Mouse (Mus musculus) kidney, embryonic 14.5 days (tissue): Measurements from ENCODE around the gene Naa38. TPM values are rescaled to one million over a fixed set of nuclear protein-coding genes. Genes with fewer than 3 reads are reported as not detected.

Experiments
- ATAC-seq: fragments of 200-750 bp; cut with Nextera tagmentation; 2 replicates; pipeline ENCODE4 v1.8.0; 2017; ENCODE audit warnings: moderate number of reproducible peaks, mild to moderate bottlenecking, moderate TSS enrichment, moderate library complexity; ENCODE audit not compliant: low FRiP score, low TSS enrichment
- H3K27ac ChIP-seq: fragments of 300-500 bp; sonication (generic); 2 replicates; pipeline ENCODE4 v1.5.1; 2014; ENCODE audit warnings: low read depth, mild to moderate bottlenecking, low read length, moderate library complexity, mixed read lengths
- H3K27me3 ChIP-seq: fragments of 300-500 bp; sonication (generic); 2 replicates; pipeline ENCODE4 v1.6.1; 2014; ENCODE audit warnings: mild to moderate bottlenecking, low read length; ENCODE audit not compliant: control insufficient read depth, insufficient read depth
- H3K36me3 ChIP-seq: fragments of 300-500 bp; sonication (generic); 2 replicates; pipeline ENCODE4 v1.6.1; 2014; ENCODE audit warnings: low read length, mixed read lengths; ENCODE audit not compliant: control insufficient read depth, insufficient read depth
- H3K4me1 ChIP-seq: fragments of 300-500 bp; sonication (generic); 2 replicates; pipeline ENCODE4 v1.6.1; 2014; ENCODE audit warnings: low read length, mixed read lengths; ENCODE audit not compliant: control insufficient read depth, insufficient read depth
- H3K4me2 ChIP-seq: fragments of 300-500 bp; sonication (generic); replicated peaks from 2 replicates; pipeline ENCODE4 v1.6.1; 2014; ENCODE audit warnings: low read depth, mild to moderate bottlenecking, low read length
- H3K4me3 ChIP-seq: fragments of 300-500 bp; sonication (generic); 2 replicates; pipeline ENCODE4 v1.5.1; 2014; ENCODE audit warnings: mild to moderate bottlenecking, low read length
- H3K9ac ChIP-seq: fragments of 300-500 bp; sonication (generic); 2 replicates; pipeline ENCODE4 v1.6.1; 2014; ENCODE audit warnings: low read depth, mild to moderate bottlenecking, low read length, moderate library complexity
- H3K9me3 ChIP-seq: fragments of 300-500 bp; sonication (generic); 2 replicates; pipeline ENCODE4 v1.6.1; 2016; ENCODE audit warnings: low read length; ENCODE audit not compliant: control insufficient read depth
- WGBS: fragments of 180-500 bp; shearing (Covaris S2); extraction: QIAGEN DNeasy Blood & Tissue Kit; methylation state at CpG from one replicate; pipeline ENCODE4 v1.1.7; 2014; 5-methylcytosine and 5-hydroxymethylcytosine counted together
- polyA plus RNA-seq: library from polyadenylated mRNA; unstranded; fragments of >200 nt; fragmentation: Nextera tagmentation; extraction: Ambion mirVana; gene quantifications from 2 replicates; pipeline ENCODE4 v1.2.1, GENCODE M21; 2014

Gene Naa38
- polyA plus RNA-seq, 1 experiment from 2014 or later, result 172 TPM

DNA sequence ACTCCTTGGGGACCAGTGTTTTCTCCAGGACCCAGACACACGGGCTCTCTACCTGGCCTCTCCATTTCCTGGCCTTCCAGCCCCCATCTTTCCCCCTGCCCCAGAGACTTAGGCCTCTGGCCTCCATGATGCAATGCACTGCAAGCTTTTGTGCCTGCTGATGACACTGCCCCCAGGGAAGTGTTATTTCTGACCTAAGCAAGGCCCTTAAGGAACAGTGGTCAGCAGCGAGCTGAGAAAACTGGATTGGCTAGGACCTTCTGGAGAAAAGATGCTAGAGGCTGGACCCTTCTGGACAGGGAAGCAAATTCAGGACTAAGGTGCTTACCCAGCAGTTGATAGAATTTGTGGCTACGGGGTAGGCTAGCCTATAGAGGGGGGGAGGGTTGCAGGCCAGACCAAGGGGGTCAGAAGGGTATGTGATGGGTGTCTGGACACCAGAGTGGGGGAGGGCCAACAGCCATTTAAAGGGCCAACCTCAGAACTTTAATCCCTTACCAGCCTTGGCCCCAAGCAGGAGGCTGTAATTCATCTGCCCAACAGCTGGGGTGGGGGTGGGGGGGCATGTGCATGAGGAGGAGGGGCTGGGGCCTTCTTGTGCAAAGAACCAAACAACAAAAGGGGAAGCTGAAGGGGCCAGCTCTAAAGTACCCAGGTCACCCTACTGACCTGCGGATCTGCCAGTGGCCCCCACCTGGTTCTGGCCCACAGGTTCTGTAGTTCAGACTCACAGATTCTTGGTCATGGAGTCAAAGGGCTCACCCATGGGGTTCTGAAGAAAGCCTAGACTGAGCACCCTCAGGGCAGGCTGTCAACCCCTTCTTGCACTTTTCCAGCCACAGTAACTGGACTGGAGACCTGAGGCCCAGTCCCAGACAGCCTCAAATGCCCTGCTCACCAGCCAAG lies 19.4 kb downstream of the Naa38 start:
- H3K9me3 ChIP-seq, result no peaks in the 10 kb centered on the region
- H3K27ac ChIP-seq, result peak overlapping the region; percentile 95
- WGBS, result 5% methylated on average over 4 of the region's 4 CpGs
- H3K36me3 ChIP-seq, result peaks cover 14% of the 10 kb centered on the region
- H3K4me1 ChIP-seq, result peaks cover 52% of the 10 kb centered on the region
- H3K9ac ChIP-seq, result peak overlapping the region; percentile 69
- ATAC-seq, result no peak
- peak overlapping the region; percentile 84 for H3K4me3 ChIP-seq
- no peaks in the 10 kb centered on the region for H3K27me3 ChIP-seq
- H3K4me2 ChIP-seq, result peak overlapping the region; percentile 95

GRCm38 (mm10) chr11:69415327-69415667 lies 20.0 kb downstream of the Naa38 start:
- Histone ChIP-seq H3K4me3 (peak overlapping the region; percentile 84), H3K9me3 (no peaks in the 10 kb centered on the region), H3K27me3 (no peaks in the 10 kb centered on the region), H3K27ac (peak overlapping the region; percentile 95), H3K36me3 (peaks cover 14% of the 10 kb centered on the region), H3K4me1 (peaks cover 58% of the 10 kb centered on the region), H3K4me2 (peak overlapping the region; percentile 95), H3K9ac (peak overlapping the region; percentile 69)
- ATAC-seq, result no peak
- WGBS, result 0% methylated on average over 3 of the region's 3 CpGs

DNA sequence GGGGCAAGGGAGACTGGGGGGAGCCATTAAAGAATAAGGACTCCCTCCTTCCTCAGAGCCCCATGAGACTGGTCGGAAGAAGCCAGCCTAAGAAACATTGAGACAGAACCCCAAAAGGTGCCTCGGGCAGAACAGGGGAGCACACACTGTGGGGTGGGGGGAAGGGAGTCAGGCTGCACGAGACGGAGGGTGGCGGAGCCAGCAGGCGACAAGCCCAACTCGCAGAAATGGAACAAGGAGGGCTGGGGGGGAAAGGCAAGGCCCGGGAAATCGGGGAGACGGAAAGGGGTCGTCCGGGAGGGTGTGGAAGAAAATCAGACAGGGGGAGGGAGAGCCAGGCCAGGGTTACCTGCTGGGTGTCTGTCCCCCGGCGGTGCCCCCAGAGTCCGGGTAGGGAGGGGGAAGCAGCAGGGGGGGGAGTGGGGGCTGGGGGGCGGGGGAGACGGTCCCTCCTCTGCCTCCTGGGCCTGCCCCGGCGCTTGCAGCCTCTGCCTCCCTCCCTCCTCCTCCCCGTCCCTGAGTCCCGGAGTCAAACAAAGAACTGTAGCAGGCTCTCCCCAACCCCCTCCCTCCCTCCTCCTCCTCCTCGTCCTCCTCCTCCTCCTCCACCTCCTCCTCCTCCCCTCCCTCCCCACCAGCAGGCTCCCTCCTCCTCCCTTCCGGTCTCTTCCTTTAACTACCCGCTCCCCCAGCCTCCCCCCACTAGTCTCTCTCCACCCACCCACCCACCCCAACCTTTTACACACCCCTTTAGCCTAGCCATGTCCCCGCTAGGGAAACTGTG lies 20.6 kb downstream of the Naa38 start:
- Histone ChIP-seq H3K9ac (peak overlapping the region; percentile 69), H3K27me3 (peaks cover 3% of the 10 kb centered on the region; the same call in 1 of the 2 replicates), H3K4me1 (peaks cover 63% of the 10 kb centered on the region), H3K4me2 (peak overlapping the region; percentile 95), H3K9me3 (no peaks in the 10 kb centered on the region), H3K36me3 (peaks cover 14% of the 10 kb centered on the region), H3K4me3 (peak overlapping the region; percentile 84), H3K27ac (peak overlapping the region; percentile 96)
- 0 out of 2 replicates have a peak, but pooled peaks have one; percentile 14 for ATAC-seq
- under 1% methylated on average over 19 of the region's 25 CpGs for WGBS

DNA sequence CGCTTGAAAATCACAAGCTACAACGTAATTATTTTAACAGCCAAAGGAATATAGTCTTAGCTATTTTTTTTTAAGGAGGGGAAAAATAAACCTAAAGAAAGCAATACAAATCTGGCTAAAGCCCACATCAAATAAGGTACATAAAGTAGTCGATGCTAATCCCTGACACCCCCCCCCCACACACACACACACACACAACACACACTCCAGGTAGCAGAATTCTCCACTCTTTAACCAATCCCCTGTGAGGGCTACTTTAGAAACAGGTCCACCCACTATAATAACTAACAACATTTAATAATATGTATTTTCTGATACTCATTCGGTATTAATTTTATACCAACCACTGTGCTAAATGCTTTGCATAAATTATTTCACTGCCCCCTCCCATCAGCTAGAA lies 21.2 kb downstream of the Naa38 start:
- ATAC-seq, result no peak
- WGBS, result 0% methylated on average over 4 of the region's 4 CpGs
- Histone ChIP-seq H3K4me3 (peak overlapping the region; percentile 84), H3K27ac (peak overlapping the region; percentile 96), H3K9ac (peak overlapping the region; percentile 69), H3K36me3 (peaks cover 14% of the 10 kb centered on the region), H3K27me3 (peaks cover 10% of the 10 kb centered on the region), H3K4me2 (peak overlapping the region; percentile 95), H3K4me1 (peaks cover 70% of the 10 kb centered on the region), H3K9me3 (no peaks in the 10 kb centered on the region)

- Histone ChIP-seq H3K27ac (peak overlapping the region; percentile 96), H3K9ac (peak overlapping the region; percentile 69; the same call in 1 of the 2 replicates), H3K9me3 (no peaks in the 10 kb centered on the region), H3K4me1 (peaks cover 66% of the 10 kb centered on the region), H3K36me3 (peaks cover 14% of the 10 kb centered on the region), H3K4me3 (peak overlapping the region; percentile 84), H3K27me3 (peaks cover 14% of the 10 kb centered on the region), H3K4me2 (peak overlapping the region; percentile 95)
- WGBS, result 3% methylated on average over 8 of the region's 8 CpGs
- no peak for ATAC-seq
Observed at GRCm38 (mm10) chr11:69416921-69417448, 21.7 kb downstream of the Naa38 start.

- ATAC-seq, result peak; percentile 37
- peaks cover 7% of the 10 kb centered on the region for H3K36me3 ChIP-seq
- no peaks in the 10 kb centered on the region for H3K9me3 ChIP-seq
- peaks cover 22% of the 10 kb centered on the region for H3K27me3 ChIP-seq
- peak overlapping the region; percentile 96 for H3K27ac ChIP-seq
- H3K9ac ChIP-seq, result peak overlapping the region; percentile 69
- peaks cover 59% of the 10 kb centered on the region for H3K4me1 ChIP-seq
- peak overlapping the region; percentile 84 for H3K4me3 ChIP-seq
- H3K4me2 ChIP-seq, result peak overlapping the region; percentile 95
- WGBS, result under 1% methylated on average over 39 of the region's 39 CpGs
Observed at GRCm38 (mm10) chr11:69417449-69418384, 22.4 kb downstream of the Naa38 start.

GRCm38 (mm10) chr11:69418481-69419442 lies 23.5 kb downstream of the Naa38 start:
- 2% methylated on average over 40 of the region's 45 CpGs for WGBS
- peak overlapping the region; percentile 96 for H3K27ac ChIP-seq
- H3K9me3 ChIP-seq, result no peaks in the 10 kb centered on the region
- peak; percentile 88 for ATAC-seq
- H3K27me3 ChIP-seq, result peaks cover 22% of the 10 kb centered on the region
- peak overlapping the region; percentile 95 for H3K4me2 ChIP-seq
- peak overlapping the region; percentile 84 for H3K4me3 ChIP-seq
- H3K36me3 ChIP-seq, result no peaks in the 10 kb centered on the region
- H3K9ac ChIP-seq, result peak overlapping the region; percentile 69
- H3K4me1 ChIP-seq, result peaks cover 48% of the 10 kb centered on the region
